Mouse (Mus musculus) cerebellum, adult 2 months (tissue): Measurements from ENCODE around the gene BC051019.

Experiments used
- CTCF ChIP-seq: fragments of 200-500 bp; IDR thresholded peaks from 2 replicates; pipeline ENCODE4 v1.5.1; 2011; ENCODE audit warnings: low read depth, mild to moderate bottlenecking, control low read depth, low read length, moderate library complexity, borderline replicate concordance; ENCODE audit not compliant: insufficient read depth
- POLR2A ChIP-seq: fragments of 200-500 bp; IDR thresholded peaks from 2 replicates; pipeline ENCODE4 v1.6.1; 2011; ENCODE audit warnings: low read length, control low read depth, borderline replicate concordance; ENCODE audit not compliant: insufficient read depth

GRCm38 (mm10) chr7:109704461-109704860, 19.2 kb downstream of the BC051019 start:
- no peak for TF ChIP-seq POLR2A
- no peak for TF ChIP-seq CTCF
